Mouse (Mus musculus): ENCODE data around the gene Tbc1d8. TPM values are rescaled to one million over a fixed set of nuclear protein-coding genes. Genes with fewer than 3 reads are reported as not detected.

The Tbc1d8 gene
- total and polyA plus RNA-seq, 3 experiments, result 0.16 to 1.4 (median 0.81) TPM

DNA sequence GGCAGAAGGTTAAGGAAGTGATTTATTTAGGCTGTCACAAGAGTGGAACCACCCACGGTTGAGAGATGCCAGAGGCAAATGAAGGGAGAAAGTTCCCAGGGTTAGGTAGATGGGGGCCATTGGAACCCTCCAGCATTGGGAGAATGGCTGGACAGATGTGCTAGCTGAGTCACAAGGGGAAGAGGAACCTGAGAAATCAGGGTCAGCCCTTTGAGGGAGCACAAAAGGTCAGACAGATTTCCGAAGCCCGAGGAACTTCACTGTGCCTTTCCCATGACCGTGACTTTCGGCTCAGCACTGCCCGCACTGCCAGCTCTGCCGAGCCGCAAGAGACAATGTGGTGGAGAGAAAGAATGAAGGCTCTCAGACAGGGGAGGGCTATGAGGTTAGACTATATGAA, 33.2 kb upstream of the Tbc1d8 start:
- no peak overlapping the region for H3K27ac ChIP-seq (ENCODE audit: insufficient read depth, low read depth)
- peak overlapping the region; percentile 40; the same call in 1 of the 2 replicates for H3K4me2 ChIP-seq (ENCODE audit: insufficient read depth, low read depth, poor library complexity, severe bottlenecking)
- no peak overlapping the region for H3K9ac ChIP-seq (ENCODE audit: insufficient read depth, low read depth)
- DNase-seq (ENCODE audit: extremely low read depth), result no peak
- dilution Hi-C loops (cut with MboI; ENCODE audit: extremely low pct_ligation_motif_present, extremely low pct_unique_long_range_greater_than_20kb, low sequenced_read_pairs) (no loop called here), in situ Hi-C loops (cut with MboI; ENCODE audit: low pct_ligation_motif_present, low pct_unique_long_range_greater_than_20kb, low sequenced_read_pairs) (no loop called here)
- H3K4me3 ChIP-seq (replicated peaks in 1 of 3; ENCODE audit: low read depth in 2 of 3, low read length in 2 of 3, poor library complexity in 1 of 3), result no peak overlapping the region
- no peak for TF ChIP-seq EP300 (IDR thresholded peaks at IDR 0.05; ENCODE audit: low read length)
- TF ChIP-seq PAX5 (IDR thresholded peaks at IDR 0.05; ENCODE audit: low read length), result no peak
- no peak for TF ChIP-seq USF1 (IDR thresholded peaks at IDR 0.05; ENCODE audit: low read depth, low read length)
- TF ChIP-seq ZMIZ1 (IDR thresholded peaks at IDR 0.05; ENCODE audit: low read depth, low read length), result no peak
- TF ChIP-seq MAX (IDR thresholded peaks at IDR 0.05; ENCODE audit: low read length), result no peak
- no peak for TF ChIP-seq CHD1 (IDR thresholded peaks at IDR 0.05; ENCODE audit: low read depth, low read length)
- TF ChIP-seq MYC (IDR thresholded peaks at IDR 0.05; ENCODE audit: low read depth, low read length), result no peak
- TF ChIP-seq JUND (conservative IDR thresholded peaks at IDR 0.05; ENCODE audit: low read depth, low read length), result no peak
- H3K79me2 ChIP-seq (replicated peaks; ENCODE audit: control insufficient read depth, extremely low read depth, insufficient read depth, poor library complexity, severe bottlenecking), result no peaks in the 10 kb centered on the region
- no peaks in the 10 kb centered on the region for H3K27me3 ChIP-seq (replicated peaks)
- H3K36me3 ChIP-seq (replicated peaks in 1 of 2; ENCODE audit: control insufficient read depth in 1 of 2, insufficient read depth in 1 of 2, low read length in 1 of 2), result no peaks in the 10 kb centered on the region
- H3K4me1 ChIP-seq (ENCODE audit: control insufficient read depth in 1 of 2, insufficient read depth in 2 of 2), result peaks cover 7 to 8% of the 10 kb centered on the region in 2 experiments; a peak in 3 of 4 replicates
- no peaks in the 10 kb centered on the region for H3K9me3 ChIP-seq (replicated peaks; ENCODE audit: low read length)

DNA sequence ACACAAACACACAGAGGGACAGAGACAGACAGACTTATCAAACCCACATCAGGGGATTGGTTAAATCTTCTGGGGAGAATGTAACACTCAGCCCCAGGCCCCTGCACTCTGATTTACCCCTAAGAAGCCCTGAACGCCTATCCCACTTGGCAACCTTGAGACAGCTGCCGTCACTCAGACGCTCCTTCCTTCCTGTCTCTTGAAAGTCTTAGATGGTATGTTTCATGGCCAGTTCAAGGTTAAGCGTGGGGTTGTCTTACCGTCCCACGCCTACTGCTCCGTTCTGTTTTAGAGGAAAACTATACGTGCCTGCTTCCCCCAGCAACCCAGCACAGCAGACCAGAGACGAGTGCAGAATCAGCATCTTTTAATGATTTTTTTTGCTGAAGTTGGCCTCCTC, 27.0 kb upstream of the Tbc1d8 start:
- in situ Hi-C loops (cut with MboI; ENCODE audit: low pct_ligation_motif_present, low pct_unique_long_range_greater_than_20kb, low sequenced_read_pairs), result no loop called here
- TF ChIP-seq RAD21 (IDR thresholded peaks at IDR 0.05; ENCODE audit: low read depth, low read length), result no peak
- TF ChIP-seq CHD2 (IDR thresholded peaks at IDR 0.05; ENCODE audit: low read length), result no peak
- no peak for TF ChIP-seq NELFE (IDR thresholded peaks at IDR 0.05; ENCODE audit: low read depth, low read length)
- TF ChIP-seq ZMIZ1 (IDR thresholded peaks at IDR 0.05; ENCODE audit: low read depth, low read length), result no peak
- no peak for TF ChIP-seq CHD1 (IDR thresholded peaks at IDR 0.05; ENCODE audit: low read depth, low read length)
- no peak for TF ChIP-seq BHLHE40 (IDR thresholded peaks at IDR 0.05; ENCODE audit: low read depth, low read length)
- no peak for TF ChIP-seq PAX5 (IDR thresholded peaks at IDR 0.05; ENCODE audit: low read length)
- TF ChIP-seq MYC (IDR thresholded peaks at IDR 0.05; ENCODE audit: low read depth, low read length), result no peak
- TF ChIP-seq KAT2A (IDR thresholded peaks at IDR 0.05; ENCODE audit: insufficient replicate concordance, low read length), result no peak
- peaks cover 2% of the 10 kb centered on the region for H3K27me3 ChIP-seq (replicated peaks)

DNA sequence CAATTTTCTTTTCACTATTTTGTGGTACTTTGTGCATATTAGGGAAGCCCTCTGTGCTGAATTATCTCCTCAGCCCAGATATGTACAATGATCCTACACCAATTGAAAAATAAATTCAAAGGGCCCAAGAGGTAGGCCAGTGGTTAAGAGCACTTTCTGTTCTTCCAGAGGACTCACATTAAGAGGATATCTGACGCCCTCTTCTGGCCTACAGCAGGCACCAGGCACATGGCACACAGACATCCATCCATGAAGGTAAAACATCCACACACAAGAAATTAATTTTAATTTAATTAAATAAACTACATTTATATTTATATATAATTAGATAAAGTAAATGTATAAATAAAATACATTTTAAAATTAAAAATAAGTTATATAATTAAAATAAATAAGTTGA, 25.7 kb upstream of the Tbc1d8 start:
- Histone ChIP-seq H3K4me2 (ENCODE audit: insufficient read depth, low read depth, poor library complexity, severe bottlenecking) (no peak overlapping the region), H3K9ac (ENCODE audit: insufficient read depth, low read depth) (no peak overlapping the region), H3K36me3 (replicated peaks in 1 of 2; ENCODE audit: control insufficient read depth in 1 of 2, insufficient read depth in 1 of 2, low read length in 1 of 2) (no peaks in the 10 kb centered on the region), H3K4me1 (ENCODE audit: control insufficient read depth in 1 of 2, insufficient read depth in 2 of 2) (no peaks in the 10 kb centered on the region), H3K27me3 (replicated peaks) (peaks cover 2% of the 10 kb centered on the region), H3K27ac (ENCODE audit: insufficient read depth, low read depth) (no peak overlapping the region), H3K9me3 (replicated peaks; ENCODE audit: low read length) (no peaks in the 10 kb centered on the region), H3K4me3 (replicated peaks in 1 of 3; ENCODE audit: low read depth in 2 of 3, low read length in 2 of 3, poor library complexity in 1 of 3) (no peak overlapping the region), H3K79me2 (replicated peaks; ENCODE audit: control insufficient read depth, extremely low read depth, insufficient read depth, poor library complexity, severe bottlenecking) (no peaks in the 10 kb centered on the region)
- in situ Hi-C loops (cut with MboI; ENCODE audit: low pct_ligation_motif_present, low pct_unique_long_range_greater_than_20kb, low sequenced_read_pairs) (loop anchor here (5.0 kb wide), 2 partner anchors 47 to 112 kb away; no protein-coding TSS in a partner anchor), dilution Hi-C loops (cut with MboI; ENCODE audit: extremely low pct_ligation_motif_present, extremely low pct_unique_long_range_greater_than_20kb, low sequenced_read_pairs) (no loop called here)
- TF ChIP-seq MAFK (IDR thresholded peaks at IDR 0.05; ENCODE audit: insufficient replicate concordance, low read length) (no peak), SMC3 (IDR thresholded peaks at IDR 0.05; ENCODE audit: low read depth, low read length) (peak; percentile 45), UBTF (IDR thresholded peaks at IDR 0.05; ENCODE audit: low read depth, low read length) (no peak), RAD21 (IDR thresholded peaks at IDR 0.05; ENCODE audit: low read depth, low read length) (peak; percentile 65), MYC (IDR thresholded peaks at IDR 0.05; ENCODE audit: low read depth, low read length) (peak; percentile 70; the same call in 1 of the 2 replicates), CTCF (conservative IDR thresholded peaks at IDR 0.05 in 1 of 2, IDR thresholded peaks at IDR 0.05 in 1 of 2; ENCODE audit: low read depth in 2 of 2, low read length in 2 of 2) (peak in 1 of 2 experiments; percentile 65; a peak in 2 of 4 replicates), HCFC1 (IDR thresholded peaks at IDR 0.05; ENCODE audit: low read depth, low read length) (no peak)
- DNase-seq (ENCODE audit: extremely low read depth), result peak; percentile 35

More for the DNA sequence above, 27.0 kb upstream of the Tbc1d8 start:
- no peak overlapping the region for H3K4me2 ChIP-seq (ENCODE audit: insufficient read depth, low read depth, poor library complexity, severe bottlenecking)
- DNase-seq (ENCODE audit: extremely low read depth), result no peak
- no peaks in the 10 kb centered on the region for H3K79me2 ChIP-seq (replicated peaks; ENCODE audit: control insufficient read depth, extremely low read depth, insufficient read depth, poor library complexity, severe bottlenecking)
- H3K27ac ChIP-seq (ENCODE audit: insufficient read depth, low read depth), result no peak overlapping the region
- H3K4me1 ChIP-seq (ENCODE audit: control insufficient read depth in 1 of 2, insufficient read depth in 2 of 2), result peaks cover 4 to 5% of the 10 kb centered on the region in 2 experiments; a peak in 1 of 4 replicates
- no peaks in the 10 kb centered on the region for H3K9me3 ChIP-seq (replicated peaks; ENCODE audit: low read length)
- no peak overlapping the region for H3K4me3 ChIP-seq (replicated peaks in 1 of 3; ENCODE audit: low read depth in 2 of 3, low read length in 2 of 3, poor library complexity in 1 of 3)
- dilution Hi-C loops (cut with MboI; ENCODE audit: extremely low pct_ligation_motif_present, extremely low pct_unique_long_range_greater_than_20kb, low sequenced_read_pairs), result no loop called here
- no peak overlapping the region for H3K9ac ChIP-seq (ENCODE audit: insufficient read depth, low read depth)
- no peaks in the 10 kb centered on the region for H3K36me3 ChIP-seq (replicated peaks in 1 of 2; ENCODE audit: control insufficient read depth in 1 of 2, insufficient read depth in 1 of 2, low read length in 1 of 2)

All from CH12.LX (cell line).